Mouse (Mus musculus) MEL (cell line): ENCODE data around the gene Jmjd1c.

ENCODE experiments used
- BHLHE40 ChIP-seq: IDR thresholded peaks from 2 replicates; pipeline ENCODE4 v1.6.1; 2012; ENCODE audit warnings: low read depth, mild to moderate bottlenecking, inconsistent platforms, low read length, improper control_type of control experiment, borderline replicate concordance
- CHD2 ChIP-seq: IDR thresholded peaks from 2 replicates; pipeline ENCODE4 v1.6.1; 2011; ENCODE audit warnings: low read length, improper control_type of control experiment
- CTCF ChIP-seq, 3 experiments: IDR thresholded peaks in 2 of 3; conservative IDR thresholded peaks in 1 of 3; 2 replicates each; pipeline ENCODE4 v1.5.1; 2011 to 2012; ENCODE audit warnings: low read length in 3 of 3, low read depth in 2 of 3, mild to moderate bottlenecking in 2 of 3, improper control_type of control experiment in 1 of 3, inconsistent platforms in 1 of 3, mixed read lengths in 1 of 3, moderate library complexity in 1 of 3; ENCODE audit not compliant: control insufficient read depth in 1 of 3, insufficient read depth in 1 of 3, poor library complexity in 1 of 3, severe bottlenecking in 1 of 3
- ELF1 ChIP-seq: IDR thresholded peaks from 2 replicates; pipeline ENCODE4 v1.6.1; 2014; ENCODE audit warnings: low read depth, mild to moderate bottlenecking, inconsistent platforms, low read length, improper control_type of control experiment, moderate library complexity
- JUND ChIP-seq: IDR thresholded peaks from 2 replicates; pipeline ENCODE4 v1.6.1; 2011; ENCODE audit warnings: low read depth, mild to moderate bottlenecking, improper control_type of control experiment, low read length
- MAFK ChIP-seq: IDR thresholded peaks from 2 replicates; pipeline ENCODE4 v1.6.1; 2011; ENCODE audit warnings: low read depth, mild to moderate bottlenecking, low read length, improper control_type of control experiment, borderline replicate concordance
- MYB ChIP-seq: IDR thresholded peaks from 2 replicates; pipeline ENCODE4 v1.6.1; 2011; ENCODE audit warnings: mild to moderate bottlenecking, low read depth, low read length, improper control_type of control experiment
- NELFE ChIP-seq: IDR thresholded peaks from 2 replicates; pipeline ENCODE4 v1.6.1; 2011; ENCODE audit warnings: low read depth, low read length, improper control_type of control experiment
- POLR2A ChIP-seq, 2 experiments: IDR thresholded peaks; 2 replicates each; pipeline ENCODE4 v1.6.1; 2011 to 2012; ENCODE audit warnings: low read length in 2 of 2, mild to moderate bottlenecking in 2 of 2, control low read depth in 1 of 2, improper control_type of control experiment in 1 of 2, low read depth in 1 of 2, moderate library complexity in 1 of 2; ENCODE audit not compliant: control insufficient read depth in 1 of 2, insufficient read depth in 1 of 2, poor library complexity in 1 of 2
- POLR2AphosphoS2 ChIP-seq: IDR thresholded peaks from 2 replicates; pipeline ENCODE4 v1.6.1; 2011; ENCODE audit warnings: low read length, improper control_type of control experiment
- UBTF ChIP-seq: IDR thresholded peaks from 2 replicates; pipeline ENCODE4 v1.6.1; 2012; ENCODE audit warnings: low read depth, mild to moderate bottlenecking, inconsistent platforms, low read length, improper control_type of control experiment, moderate library complexity, borderline replicate concordance; ENCODE audit not compliant: insufficient read depth
- USF1 ChIP-seq: IDR thresholded peaks from 2 replicates; pipeline ENCODE4 v1.6.1; 2014; ENCODE audit warnings: low read depth, mild to moderate bottlenecking, inconsistent platforms, low read length, improper control_type of control experiment, moderate library complexity
- ZNF384 ChIP-seq: IDR thresholded peaks from 2 replicates; pipeline ENCODE4 v1.6.1; 2012; ENCODE audit warnings: low read depth, mild to moderate bottlenecking, inconsistent platforms, low read length, improper control_type of control experiment

GRCm38 (mm10) chr10:67143661-67144060 is 47.7 kb downstream of the Jmjd1c start:
- TF ChIP-seq BHLHE40 (no peak), CTCF (IDR thresholded peaks at IDR 0.05 in 2 of 3, conservative IDR thresholded peaks at IDR 0.05 in 1 of 3; ENCODE audit: control insufficient read depth in 1 of 3, insufficient read depth in 1 of 3, low read depth in 2 of 3, low read length in 3 of 3, poor library complexity in 1 of 3, severe bottlenecking in 1 of 3) (no peak), UBTF (no peak), CHD2 (no peak), ELF1 (no peak), USF1 (no peak), MAFK (no peak), POLR2A (IDR thresholded peaks at IDR 0.05; ENCODE audit: control insufficient read depth in 1 of 2, insufficient read depth in 1 of 2, low read depth in 1 of 2, low read length in 2 of 2, poor library complexity in 1 of 2) (no peak), JUND (no peak), MYB (no peak), NELFE (no peak), POLR2AphosphoS2 (no peak), ZNF384 (no peak)
